Comparison of ENCODE assay signal across 13 mouse cellular contexts in genomic region chr6:94627714-94628595, GRCm38 (mm10).
DNase-seq lines count a peak whose midpoint lies in the region; ATAC-seq and TF ChIP-seq lines count a peak whose summit lies in the region.
"Had no signal": no experiment of that assay in that cellular context is flagged by ENCODE, and none has a peak within 500 bp of the region (broad histone marks: within the 10 kb centered on the region; RNA-seq: fewer than 3 reads in every experiment).

No protein-coding gene starts in this region.

- no peak overlapping the region for H3K9ac ChIP-seq in forebrain, embryonic 15.5 days (replicated peaks)
- no peak overlapping the region for H3K9ac ChIP-seq in forebrain, postnatal 0 days
- no peak overlapping the region for H3K9ac ChIP-seq in limb, embryonic 14.5 days (ENCODE audit: low read depth, low read length, severe bottlenecking)
- H3K9ac ChIP-seq: heart, embryonic 12.5 days had no signal

- no peak for ATAC-seq in forebrain, embryonic 15.5 days (replicated peaks)
- no peak for ATAC-seq in forebrain, postnatal 0 days
- peak; percentile 56 for ATAC-seq in limb, embryonic 14.5 days (ENCODE audit: low FRiP score, low read depth)
- ATAC-seq: intestine, embryonic 16.5 days had no signal

- DNase-seq in forebrain, postnatal 0 days, result no peak
- DNase-seq in MN1 (ENCODE audit: low spot score), result peak; percentile 37
- DNase-seq in forelimb bud, embryonic 11.5 days (ENCODE audit: low read depth, low spot score), result peak; percentile 95
- DNase-seq in limb, embryonic 14.5 days (ENCODE audit: low spot score), result peak; percentile 31
- no peak for DNase-seq in spleen, postnatal 4 days (ENCODE audit: low spot score in 2 of 2)
- DNase-seq in right cerebral cortex, postnatal 4 days, result no peak
- no peak for DNase-seq in lung, postnatal 25 days (ENCODE audit: low spot score)
- DNase-seq: cerebellum, adult 9-11 months; left cerebral cortex, postnatal 4 days; right cerebral cortex, adult 18-20 months had no signal

- H3K36me3 ChIP-seq in forebrain, embryonic 15.5 days, result no peaks in the 10 kb centered on the region
- 0 out of 2 replicates have a peak, but pooled peaks cover 3% of the 10 kb centered on the region for H3K36me3 ChIP-seq in forebrain, postnatal 0 days (ENCODE audit: insufficient read depth)
- peaks cover 37% of the 10 kb centered on the region for H3K36me3 ChIP-seq in limb, embryonic 14.5 days (ENCODE audit: control insufficient read depth, insufficient read depth, low read length)

- no peak overlapping the region for H3K4me3 ChIP-seq in forebrain, embryonic 15.5 days
- no peak overlapping the region for H3K4me3 ChIP-seq in forebrain, postnatal 0 days (ENCODE audit: low read depth, low read length)
- no peak overlapping the region for H3K4me3 ChIP-seq in limb, embryonic 14.5 days (replicated peaks; ENCODE audit: low read length)
- H3K4me3 ChIP-seq: heart, embryonic 12.5 days had no signal

- 43% methylated on average over 15 of the region's 15 CpGs for WGBS in forebrain, embryonic 15.5 days
- WGBS in forebrain, postnatal 0 days, result 47% methylated on average over 15 of the region's 15 CpGs
- 11% methylated on average over 15 of the region's 15 CpGs for WGBS in limb, embryonic 14.5 days

- H3K9me3 ChIP-seq in forebrain, embryonic 15.5 days, result no peaks in the 10 kb centered on the region
- no peaks in the 10 kb centered on the region for H3K9me3 ChIP-seq in forebrain, postnatal 0 days (ENCODE audit: low read length)
- no peaks in the 10 kb centered on the region for H3K9me3 ChIP-seq in limb, embryonic 14.5 days (ENCODE audit: control insufficient read depth, low read length)
- H3K9me3 ChIP-seq: heart, embryonic 12.5 days had no signal

- no peak overlapping the region for H3K4me2 ChIP-seq in forebrain, embryonic 15.5 days (replicated peaks)
- no peak overlapping the region for H3K4me2 ChIP-seq in forebrain, postnatal 0 days (ENCODE audit: low read depth)
- no peak overlapping the region for H3K4me2 ChIP-seq in limb, embryonic 14.5 days (replicated peaks; ENCODE audit: low read depth, low read length, severe bottlenecking)
- H3K4me2 ChIP-seq: heart, embryonic 12.5 days had no signal

- no peaks in the 10 kb centered on the region for H3K27me3 ChIP-seq in forebrain, embryonic 15.5 days
- no peaks in the 10 kb centered on the region for H3K27me3 ChIP-seq in forebrain, postnatal 0 days (ENCODE audit: insufficient read depth, low read length)
- H3K27me3 ChIP-seq in limb, embryonic 14.5 days (ENCODE audit: control insufficient read depth, insufficient read depth, low read length), result no peaks in the 10 kb centered on the region
- H3K27me3 ChIP-seq: heart, embryonic 12.5 days had no signal

- TF ChIP-seq POLR2A in limb, embryonic 14.5 days (IDR thresholded peaks at IDR 0.05; ENCODE audit: borderline replicate concordance, extremely low read depth, insufficient read depth, insufficient read length), result no peak

- H3K27ac ChIP-seq in forebrain, embryonic 15.5 days (replicated peaks), result 0 out of 2 replicates have a peak overlapping the region, but pooled peaks have one; percentile 23
- no peak overlapping the region for H3K27ac ChIP-seq in forebrain, postnatal 0 days (ENCODE audit: low read depth, low read length)
- H3K27ac ChIP-seq in limb, embryonic 14.5 days (replicated peaks; ENCODE audit: low read depth, low read length), result no peak overlapping the region

- TF ChIP-seq CTCF in forebrain, postnatal 0 days (IDR thresholded peaks at IDR 0.05; ENCODE audit: low read depth), result no peak

- peaks cover 38% of the 10 kb centered on the region for H3K4me1 ChIP-seq in forebrain, embryonic 15.5 days
- no peaks in the 10 kb centered on the region for H3K4me1 ChIP-seq in forebrain, postnatal 0 days (ENCODE audit: insufficient read depth)
- H3K4me1 ChIP-seq in limb, embryonic 14.5 days (ENCODE audit: control insufficient read depth, insufficient read depth, low read length), result peaks cover 43% of the 10 kb centered on the region

Comparison
In these comparisons a context has a peak if more than half of its experiments do, and no peak if none do; other contexts are left out.
1. DNase-seq: peak in MN1 (single experiment), forelimb bud, embryonic 11.5 days (single experiment) and limb, embryonic 14.5 days (single experiment); none in forebrain, postnatal 0 days (single experiment), spleen, postnatal 4 days (0 of 2), right cerebral cortex, postnatal 4 days (single experiment) and lung, postnatal 25 days (single experiment).